Mouse (Mus musculus): ENCODE measurements around the gene Ubqln4.

DNA sequence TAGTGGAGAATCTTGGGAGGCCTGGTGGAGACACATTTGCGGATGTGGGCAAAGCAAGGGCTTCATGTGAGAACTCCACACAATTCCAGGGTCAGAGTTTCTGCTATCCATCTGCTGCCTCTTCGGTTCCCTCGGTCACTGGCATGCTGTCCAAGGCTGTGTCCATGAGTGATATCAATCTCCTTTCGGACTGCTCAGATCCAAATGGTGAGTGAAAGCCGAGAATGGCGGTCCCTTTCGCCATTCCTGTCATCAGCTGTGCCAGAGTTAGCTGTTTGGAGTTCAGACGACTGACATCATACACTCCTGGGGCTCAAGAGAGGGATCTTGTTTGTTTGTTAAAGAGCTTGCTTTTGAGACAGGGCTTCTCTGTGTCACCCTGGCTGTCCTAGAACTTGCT is 60.9 kb downstream of the Ubqln4 start:
- no peak for TF ChIP-seq POLR2A (IDR thresholded peaks at IDR 0.05; ENCODE audit: control insufficient read depth, extremely low read depth, insufficient read depth, low read length, poor library complexity)
- no peak for TF ChIP-seq CTCF (IDR thresholded peaks at IDR 0.05; ENCODE audit: borderline replicate concordance, control insufficient read depth, extremely low read depth, insufficient read depth, low read length, poor library complexity)

Measured in thymus, adult 2 months (tissue).